Mouse (Mus musculus) frontal cortex, adult (tissue): ENCODE results near the gene Draxin.
A peak's percentile ranks its signal among the peaks of the same experiment; 100 is the strongest.

ENCODE experiments used
- ATAC-seq: cut with Nextera tagmentation; 2 replicates; pipeline ENCODE4 v1.9.2; 2017; ENCODE audit warnings: mild to moderate bottlenecking, moderate library complexity, mixed read lengths; ENCODE audit not compliant: low TSS enrichment

Draxin gene

DNA sequence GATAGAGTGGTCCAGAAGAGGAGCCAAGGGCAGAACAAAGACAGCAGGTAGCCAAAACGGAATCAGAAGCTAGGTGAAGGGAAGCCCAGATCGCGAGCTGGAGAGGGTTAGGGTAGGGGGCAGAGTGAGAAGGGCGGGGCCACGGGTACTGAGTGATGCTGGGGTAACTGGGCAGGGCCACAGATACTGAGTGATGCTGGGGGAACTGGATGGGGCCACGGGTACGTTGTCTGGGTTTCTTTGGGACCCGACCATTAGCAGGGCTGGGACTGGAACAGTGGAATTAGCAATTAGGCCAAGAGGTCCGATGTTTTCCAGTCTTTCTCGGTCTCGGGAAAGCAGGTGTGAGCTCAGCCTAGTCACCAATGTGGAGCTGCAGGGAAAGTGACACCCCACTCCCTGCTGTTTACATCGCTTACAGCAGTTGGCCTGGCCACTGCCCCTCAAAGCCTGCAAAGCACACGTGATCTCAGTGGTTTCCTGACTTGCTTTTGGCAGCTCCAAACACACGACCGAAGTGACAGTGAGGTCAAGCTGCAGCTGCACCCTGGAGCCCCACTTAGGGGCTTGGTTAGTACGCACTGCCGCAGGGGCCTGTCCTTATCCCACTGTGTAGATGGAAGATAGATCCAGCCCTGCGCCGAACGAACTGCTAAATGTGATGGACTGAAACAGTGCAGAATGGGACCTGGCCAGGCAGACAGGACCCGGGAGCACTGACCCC is 47.2 kb downstream of the Draxin start:
- no peak for ATAC-seq

DNA sequence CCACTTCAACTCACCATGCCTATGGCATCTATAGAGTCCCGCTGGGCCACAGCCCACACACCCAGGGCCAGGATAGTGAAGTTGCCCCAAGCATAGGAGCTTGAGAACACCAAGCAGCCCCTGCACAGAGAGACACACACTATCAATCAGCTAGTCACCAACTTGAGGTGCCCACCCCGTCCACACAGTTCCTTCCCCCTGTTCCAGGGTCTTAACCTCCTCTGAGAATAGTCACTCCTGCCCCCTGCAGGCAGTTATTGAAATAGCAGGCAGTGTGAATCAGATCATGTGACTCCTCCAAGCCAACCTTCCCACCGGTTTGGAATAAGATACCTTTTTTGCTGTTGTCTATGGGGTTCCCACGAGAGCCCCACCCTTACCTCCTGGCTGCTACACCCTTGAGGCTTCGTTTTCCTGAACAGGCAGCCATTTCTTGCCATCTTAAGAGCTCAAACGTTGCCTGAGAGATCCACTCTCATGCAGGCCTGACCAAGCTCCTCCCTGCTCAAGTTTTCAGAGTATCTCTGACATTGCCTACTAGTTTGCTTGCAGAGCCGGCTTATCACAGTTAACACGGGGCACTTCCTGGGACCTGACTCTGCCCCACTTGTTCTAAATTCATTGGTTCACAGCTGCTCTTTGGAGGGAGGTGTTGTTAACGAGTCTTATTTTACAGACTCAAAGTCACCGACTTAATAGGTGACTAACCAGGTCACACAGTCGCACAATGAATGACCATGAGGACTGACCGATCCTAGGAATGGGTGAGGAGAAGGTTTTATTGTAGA is 48.0 kb downstream of the Draxin start:
- ATAC-seq = no peak

DNA sequence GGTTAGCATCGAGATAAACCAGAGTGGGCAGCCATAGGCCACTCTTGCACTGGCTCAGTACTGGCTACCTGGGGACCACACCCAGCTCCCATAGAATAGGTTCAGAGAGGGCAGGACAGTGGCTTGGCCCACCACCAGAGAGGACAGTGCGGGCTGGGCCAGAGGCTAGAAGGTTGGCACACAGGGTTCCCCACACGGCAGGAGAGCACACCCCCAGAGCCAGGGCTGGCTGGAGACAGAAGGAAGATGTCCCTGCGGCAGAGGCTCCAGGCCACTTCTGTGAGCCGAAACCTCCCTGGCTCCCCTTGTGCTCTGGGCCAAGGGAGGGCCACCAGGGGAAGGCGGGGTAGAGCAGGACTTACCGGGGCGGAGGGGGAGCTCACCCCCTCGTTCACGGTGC is 49.3 kb downstream of the Draxin start:
- no peak for ATAC-seq

DNA sequence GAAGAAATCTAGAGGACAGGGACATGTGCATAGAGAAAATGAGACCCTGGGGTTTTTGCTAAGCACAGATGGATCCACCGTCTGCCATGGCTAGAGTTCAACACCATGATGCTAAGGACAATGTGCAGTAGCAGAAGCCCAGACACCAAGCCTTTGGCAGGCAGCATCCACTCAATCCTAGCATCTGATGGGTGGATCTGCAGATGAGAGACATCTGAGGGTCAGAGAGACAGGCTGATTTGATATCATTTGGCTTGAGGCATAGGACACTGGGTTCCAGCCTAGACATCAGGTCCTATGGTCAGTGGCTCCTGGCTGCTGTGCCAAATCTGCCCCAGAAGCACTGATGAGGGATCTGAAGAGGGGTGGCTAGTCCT is 49.9 kb downstream of the Draxin start:
- ATAC-seq = no peak

DNA sequence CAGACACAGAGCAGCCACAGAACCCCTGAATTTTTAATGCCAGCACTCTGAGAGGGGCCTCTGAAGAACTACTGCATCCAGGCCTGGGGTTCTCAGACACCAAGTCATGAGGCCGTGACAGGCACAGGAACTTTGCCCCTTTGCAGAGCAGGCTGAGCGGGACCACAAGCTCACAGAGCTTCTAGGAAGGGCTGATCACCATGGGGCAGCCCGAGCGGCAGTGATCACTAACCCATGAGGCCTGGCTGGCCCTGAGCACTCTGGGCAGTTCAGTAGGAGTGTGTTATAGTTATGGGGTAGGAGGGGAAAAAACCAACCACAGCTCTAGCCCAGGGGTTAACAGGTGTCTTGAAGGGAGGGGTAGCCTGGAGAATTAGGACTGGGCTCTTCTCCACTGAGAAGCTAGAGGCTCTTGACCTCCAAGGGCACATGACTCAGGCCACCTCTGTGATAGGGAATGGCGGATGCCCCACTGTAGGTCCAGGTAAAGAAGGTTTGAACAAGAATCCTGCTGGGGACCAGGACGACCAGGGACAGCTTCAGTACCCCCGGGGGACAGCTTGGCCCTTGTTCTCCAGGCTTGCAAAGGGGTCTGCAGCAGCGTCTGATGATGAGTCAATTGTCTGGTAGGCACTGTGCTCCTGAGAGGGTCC is 50.4 kb downstream of the Draxin start:
- ATAC-seq = no peak

DNA sequence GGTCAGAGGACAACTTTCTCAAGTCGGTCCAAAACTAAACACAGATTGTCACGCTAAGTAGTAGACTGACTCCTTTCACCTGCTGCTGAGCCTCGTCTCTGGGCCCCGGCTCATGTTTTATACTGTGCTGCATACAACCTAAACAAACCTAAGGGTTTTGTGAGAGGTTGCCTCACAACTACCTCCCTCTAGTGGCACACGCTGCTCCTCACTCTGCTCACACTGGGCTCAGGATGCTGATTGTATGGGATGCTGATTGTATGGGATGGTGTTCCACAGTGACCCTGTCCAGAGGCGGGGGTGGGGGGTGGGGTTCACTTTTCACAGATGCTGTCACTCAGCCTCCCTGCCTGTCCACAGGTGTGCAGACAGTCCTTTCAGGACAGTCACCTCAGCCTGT is 51.3 kb downstream of the Draxin start:
- ATAC-seq = no peak

DNA sequence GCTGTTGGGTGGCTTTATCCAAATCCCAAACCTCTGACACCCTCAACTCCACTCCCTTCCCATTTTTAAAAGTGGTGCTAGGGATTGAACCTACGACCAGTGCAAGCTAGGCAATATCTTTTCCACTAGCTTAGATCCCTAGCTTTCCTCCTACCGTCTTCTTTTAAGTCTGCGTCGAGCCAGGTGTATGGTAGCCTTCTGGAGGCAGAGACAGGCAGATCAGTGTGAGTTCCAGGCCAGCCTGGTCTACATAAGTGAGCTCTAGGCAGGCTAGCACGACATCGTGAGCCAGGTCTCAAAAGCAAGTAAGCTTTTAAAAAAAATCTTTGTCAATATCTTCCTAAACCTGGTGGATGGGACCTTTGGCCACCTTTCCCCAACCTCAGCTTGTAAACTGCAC is 54.6 kb downstream of the Draxin start:
- ATAC-seq = no peak

DNA sequence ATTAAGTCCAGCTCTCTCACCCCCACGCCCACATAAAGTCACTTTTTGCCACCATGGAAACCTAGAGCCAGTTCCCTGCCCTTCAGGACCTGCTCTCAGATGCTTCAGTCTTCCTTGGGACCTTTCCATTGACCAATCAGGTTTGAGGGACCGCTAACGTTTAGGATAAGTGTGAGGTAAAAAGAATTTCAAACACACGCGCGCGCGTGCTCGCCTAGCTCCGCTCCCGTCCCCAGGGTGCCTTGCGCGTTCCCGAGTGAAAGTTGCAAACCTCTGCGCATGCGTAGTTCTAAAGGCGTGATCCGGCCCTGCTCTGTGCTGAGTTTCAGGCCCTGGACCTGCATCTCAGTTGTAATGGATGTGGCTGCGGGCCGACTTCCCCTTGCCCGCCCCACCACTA is 55.2 kb downstream of the Draxin start:
- ATAC-seq = peak; percentile 71; the same call in 1 of the 2 replicates

DNA sequence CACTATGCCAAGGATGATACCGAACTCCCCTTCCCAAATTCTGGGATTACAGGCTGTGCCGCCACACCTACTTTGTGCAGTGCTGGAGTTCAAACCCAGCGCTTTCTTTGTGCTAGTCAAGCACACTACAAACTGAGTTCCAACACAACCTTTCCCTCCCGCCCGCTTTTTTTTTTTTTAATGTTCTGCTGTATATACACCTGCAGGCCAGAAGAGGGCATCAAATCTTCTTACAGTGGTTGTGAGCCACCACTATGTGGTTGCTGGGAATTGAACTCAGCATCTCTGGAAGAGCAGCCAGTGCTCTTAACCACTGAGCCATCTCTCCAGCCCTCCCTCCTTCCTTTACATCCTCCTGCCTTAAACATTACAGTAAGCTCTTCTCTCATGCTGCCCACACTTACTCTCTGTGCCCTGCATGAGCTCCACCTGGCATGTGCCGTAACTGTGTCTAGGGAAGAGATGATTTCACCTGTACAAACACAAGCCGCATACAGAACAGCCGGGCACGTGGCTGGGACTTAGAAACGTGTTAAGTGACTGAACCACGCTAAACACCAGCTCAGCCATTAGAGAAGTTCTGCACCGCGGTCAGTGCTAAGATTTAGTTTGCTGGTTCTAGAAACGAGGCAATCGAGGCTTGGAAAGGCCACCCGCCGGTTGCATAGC is 55.8 kb downstream of the Draxin start:
- peak; percentile 28; the same call in 1 of the 2 replicates for ATAC-seq

DNA sequence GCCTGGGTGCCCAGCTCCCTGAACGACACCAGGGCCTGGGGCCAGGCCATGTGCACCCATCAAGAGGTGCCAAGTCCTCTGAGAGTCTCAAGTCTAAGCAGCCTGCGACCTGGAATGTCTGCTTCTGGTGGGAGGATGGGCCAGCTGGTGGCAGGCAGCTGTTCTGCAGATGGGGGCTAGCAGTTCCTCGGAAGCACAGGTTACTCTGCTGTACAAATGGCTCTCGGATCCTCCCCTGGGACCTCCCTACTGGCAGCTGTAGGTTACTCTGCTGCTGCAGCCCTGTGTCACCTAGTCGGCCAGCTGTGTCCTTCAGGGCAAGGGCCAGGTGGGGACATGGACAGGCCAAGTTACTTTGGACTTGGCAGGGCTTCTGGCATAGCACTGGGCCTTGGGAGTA is 59.0 kb downstream of the Draxin start:
- ATAC-seq = no peak

DNA sequence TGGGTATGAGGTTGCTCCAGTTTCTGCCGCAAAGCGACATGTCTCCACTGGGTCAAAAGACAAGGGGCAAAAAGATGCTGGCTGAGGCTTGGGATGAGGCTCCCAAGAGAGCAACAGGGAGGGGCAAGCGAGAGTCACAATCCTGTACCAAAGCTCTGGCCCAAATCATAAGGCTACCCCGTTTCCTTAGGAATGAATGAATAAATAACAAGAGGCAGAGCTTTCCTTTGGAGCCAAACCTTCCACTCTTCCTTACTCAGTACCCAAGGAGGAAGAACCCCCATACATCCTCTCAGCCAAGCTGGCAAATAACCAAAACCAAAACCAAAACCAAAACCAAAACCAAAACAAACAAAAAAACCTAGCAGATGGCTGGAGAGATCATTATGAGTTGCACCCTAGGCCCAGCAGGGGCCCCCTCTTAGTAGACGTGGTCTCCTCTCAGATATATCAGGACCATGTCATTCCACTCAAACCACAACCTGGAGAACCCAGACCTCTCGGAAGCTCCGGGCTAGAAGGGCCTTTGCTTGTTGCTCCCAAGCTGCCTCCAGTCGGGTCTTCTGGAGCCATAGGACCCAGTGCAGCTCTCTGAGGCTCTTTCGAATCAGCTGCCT is 60.8 kb downstream of the Draxin start:
- ATAC-seq = no peak

DNA sequence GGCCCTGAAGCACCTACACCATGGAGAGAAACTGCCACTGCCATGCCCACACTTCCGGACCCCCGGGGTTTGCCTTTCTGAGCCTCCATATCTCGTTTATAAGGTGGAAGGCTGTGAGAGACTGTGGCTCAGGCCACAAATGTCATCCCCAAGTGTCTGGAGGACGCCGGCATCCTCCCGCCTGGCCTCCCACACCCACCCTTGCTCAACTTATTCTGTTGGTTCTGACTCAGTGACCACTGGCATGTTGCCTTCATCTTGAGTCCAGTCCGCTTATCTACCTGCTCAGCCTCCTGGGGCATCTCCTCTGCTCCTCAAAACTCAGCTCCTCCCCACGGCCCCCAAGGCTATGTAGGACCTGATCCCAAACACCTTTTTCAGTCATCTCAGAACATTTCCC is 63.2 kb downstream of the Draxin start:
- no peak for ATAC-seq

DNA sequence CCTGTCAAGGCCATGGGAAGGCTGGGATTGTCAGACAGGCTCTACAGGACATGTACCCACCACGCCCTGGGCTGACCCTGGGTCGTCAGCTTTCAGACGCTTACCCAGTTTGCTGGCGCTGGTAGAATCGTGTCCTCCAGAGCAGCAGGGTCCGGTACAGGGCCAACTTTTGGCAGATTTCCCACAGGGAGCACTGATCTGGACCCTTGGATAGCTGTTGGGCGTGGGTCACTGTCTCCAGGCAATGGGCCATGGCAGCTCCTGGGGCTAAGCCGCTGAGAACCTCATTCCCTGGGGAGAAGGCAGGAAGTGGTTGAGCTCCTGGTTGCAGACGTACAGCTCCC is 64.1 kb downstream of the Draxin start:
- no peak for ATAC-seq

DNA sequence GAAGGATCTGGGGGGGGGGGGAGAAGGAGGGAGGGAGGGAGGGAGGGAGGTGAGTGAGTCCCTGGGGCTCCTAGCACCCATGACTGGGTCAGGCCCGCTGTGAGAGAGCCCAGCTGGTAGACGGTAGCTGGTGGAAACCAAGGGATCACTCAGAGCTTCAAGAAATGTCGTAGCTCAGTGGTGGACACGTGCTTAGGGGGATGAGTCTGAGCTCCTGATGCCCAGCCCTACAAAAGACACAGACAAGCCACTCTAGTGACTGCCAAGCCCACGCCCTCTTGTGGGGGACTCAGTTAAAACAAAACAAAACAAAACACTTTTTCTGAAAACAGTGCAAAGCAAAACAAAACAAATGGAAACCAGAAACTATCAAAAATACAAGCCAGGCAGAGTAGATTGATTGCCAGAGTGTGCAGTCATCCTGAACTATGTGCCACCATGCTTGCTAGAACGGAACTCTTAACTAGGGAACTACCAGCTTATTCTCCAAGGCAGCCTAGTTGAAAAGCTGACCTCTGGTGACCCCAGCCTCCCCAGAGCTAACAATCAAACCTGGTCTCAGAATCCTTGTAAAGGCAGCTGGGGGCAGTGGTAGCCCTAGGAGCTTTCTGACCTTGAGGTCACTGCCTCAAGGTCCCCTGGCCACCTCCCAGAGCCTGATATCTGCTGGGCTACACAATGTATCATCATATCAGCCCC is 64.6 kb downstream of the Draxin start:
- no peak for ATAC-seq

DNA sequence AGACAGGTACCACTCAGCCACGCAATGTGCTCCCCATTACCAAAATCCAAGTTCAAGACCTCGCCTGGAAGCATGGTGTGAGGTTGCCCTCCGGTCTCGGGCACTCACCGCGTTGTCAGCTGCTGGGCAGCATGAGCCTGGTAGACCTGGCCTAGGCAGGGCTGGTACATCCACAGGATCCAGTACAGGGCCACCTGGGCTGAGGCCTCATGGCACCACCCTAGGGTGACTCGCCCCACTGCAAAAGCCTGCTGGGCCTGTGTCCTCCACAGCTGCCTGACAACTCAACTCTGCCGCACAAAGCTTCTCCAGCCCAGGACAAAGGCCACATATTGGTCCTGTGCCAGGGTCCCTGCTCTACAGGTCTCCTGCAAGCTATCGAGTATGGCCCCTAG is 69.4 kb downstream of the Draxin start:
- ATAC-seq = no peak

DNA sequence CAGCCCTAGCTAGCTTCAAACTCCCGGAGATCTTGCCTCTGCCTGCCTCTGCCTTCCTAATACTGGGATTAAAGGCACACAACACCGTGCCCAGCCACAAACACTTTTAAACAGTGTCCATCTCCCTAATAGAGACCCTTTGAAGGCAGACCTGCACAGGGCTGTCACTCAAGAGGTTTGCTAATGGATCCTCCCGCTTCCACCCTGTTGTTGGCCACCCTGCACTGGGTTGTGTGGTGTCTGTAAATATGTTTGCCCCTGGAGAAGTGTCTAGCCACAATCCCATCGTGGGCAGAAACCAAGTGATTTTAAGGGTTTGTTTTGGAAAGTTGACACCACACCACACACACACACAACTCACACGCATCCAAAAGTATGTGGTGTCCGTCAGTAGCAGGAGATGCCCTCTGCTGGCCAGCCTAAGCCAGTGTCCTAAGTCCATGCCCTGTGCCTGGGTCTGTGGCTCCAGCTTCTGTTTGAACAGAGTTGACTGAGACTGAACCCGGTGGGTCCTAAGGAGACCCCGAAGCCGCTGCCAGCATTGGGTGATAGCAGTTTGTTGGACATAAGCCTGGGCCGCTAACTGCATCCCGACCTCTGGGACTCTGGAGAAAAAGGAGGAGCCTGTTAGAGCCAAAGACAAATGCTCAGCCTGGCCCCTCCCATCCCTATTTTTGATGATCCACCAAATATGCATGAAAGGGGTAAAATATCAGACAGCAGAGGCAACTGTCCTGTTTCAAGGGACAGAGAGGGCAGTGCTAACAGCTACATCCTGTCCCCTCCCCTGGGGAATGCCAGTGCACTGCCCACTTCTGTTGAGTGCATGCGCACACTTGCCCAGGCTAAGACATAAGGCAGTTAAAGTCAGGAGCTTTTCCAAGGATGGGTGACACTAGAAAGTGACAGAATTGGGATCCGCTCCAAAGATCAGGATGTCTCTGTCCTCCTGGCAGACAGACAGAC is 70.1 kb downstream of the Draxin start:
- no peak for ATAC-seq

DNA sequence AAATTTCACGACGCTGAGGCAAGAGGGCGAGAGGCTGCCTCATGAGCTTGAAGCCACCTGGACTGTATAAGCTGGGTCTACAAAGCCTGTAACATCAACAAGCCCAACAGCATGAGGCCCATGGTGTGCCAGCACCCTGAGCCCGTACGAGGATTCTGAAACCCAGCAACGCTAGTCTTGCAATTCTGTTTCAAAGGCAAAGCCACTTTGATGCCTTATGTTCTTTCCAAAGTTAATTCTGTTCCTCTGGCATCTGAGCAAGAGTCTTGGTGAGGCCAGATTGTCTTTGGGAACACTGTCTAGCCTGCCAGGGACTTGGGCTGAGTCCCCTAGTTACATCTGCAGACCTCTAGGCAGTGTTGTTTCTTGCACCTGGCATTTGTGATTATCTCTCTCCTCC is 71.5 kb downstream of the Draxin start:
- ATAC-seq = peak; percentile 36; the same call in 1 of the 2 replicates

DNA sequence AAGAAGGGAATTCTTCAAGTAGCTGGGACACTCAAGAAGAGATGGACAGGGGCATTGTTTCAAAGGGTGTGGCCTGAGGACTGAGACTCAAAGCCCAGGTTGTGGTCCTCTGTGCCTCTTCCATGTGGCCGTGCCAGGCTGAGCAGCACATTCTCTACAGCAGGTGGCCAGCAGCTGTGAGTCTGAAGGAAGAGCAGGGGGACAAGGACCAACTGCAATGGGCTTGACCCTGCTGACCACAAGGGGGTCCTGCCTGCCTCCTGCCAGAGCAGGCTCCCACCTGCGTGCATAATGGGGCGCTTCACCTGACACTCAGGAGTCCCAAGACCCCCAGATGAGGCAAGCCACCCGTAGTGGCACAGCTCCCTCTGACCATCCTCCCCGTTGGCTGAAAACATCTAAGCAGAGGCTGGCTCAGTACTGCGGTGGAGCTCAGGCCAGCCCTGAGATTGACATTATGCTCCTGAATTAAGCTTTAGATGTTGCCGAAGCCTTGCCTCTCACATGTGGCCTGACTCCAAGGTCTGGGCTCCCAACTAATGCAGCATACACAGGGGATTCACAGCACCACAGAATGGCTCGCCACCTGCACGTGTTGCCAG is 72.2 kb downstream of the Draxin start:
- ATAC-seq = no peak

DNA sequence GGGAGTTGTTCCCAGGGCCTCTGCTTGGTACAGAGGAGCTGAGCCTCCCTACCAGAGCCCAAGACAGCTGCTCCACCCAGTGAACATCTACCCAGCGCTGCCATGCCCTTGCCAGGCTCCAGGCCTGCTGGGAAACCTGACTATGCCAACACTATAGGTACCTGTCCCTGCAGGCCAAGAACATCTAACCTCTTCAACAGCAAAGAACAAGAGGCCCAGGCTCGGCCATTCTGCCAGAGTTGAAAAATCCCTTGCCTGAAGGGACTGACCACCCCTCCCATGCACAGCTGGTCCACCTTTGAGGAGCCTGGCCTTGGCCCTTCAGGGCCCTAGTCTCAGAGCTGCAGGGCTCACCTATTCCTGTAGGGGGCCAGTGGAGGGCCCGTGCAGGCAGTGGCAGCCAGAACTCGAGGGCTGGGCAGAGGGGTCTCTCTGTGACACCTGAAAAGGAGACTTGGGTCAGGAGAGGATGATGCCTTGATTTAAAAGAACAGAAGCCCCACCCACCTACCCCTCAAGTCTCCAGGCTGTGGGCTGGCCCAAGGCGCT is 72.8 kb downstream of the Draxin start:
- ATAC-seq = no peak

DNA sequence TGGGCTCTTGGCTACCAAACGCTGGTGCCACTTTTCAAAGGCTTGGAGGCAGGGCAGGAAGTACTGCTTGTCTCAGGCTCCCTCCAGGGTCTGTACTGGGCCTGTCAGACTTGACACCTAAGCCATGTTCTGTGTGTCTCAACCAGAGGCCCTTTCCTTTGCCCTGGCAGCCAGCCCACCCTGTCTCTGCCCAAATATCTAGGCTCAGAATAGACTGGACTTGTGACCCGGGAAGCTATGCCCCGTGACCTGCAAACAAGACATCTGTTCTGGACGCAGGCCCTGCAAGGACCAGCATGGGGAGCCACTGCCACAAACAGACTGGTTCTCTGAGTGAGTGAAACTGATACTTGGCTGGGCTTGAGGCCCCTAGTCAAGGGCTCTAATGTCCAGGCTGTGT is 73.7 kb downstream of the Draxin start:
- ATAC-seq = no peak
